Mouse (Mus musculus) hindbrain, embryonic 12.5 days (tissue): ENCODE data around the gene 1700008O03Rik. TPM values are rescaled to one million over a fixed set of nuclear protein-coding genes. Genes with fewer than 3 reads are reported as not detected.
A peak's percentile ranks its signal among the peaks of the same experiment; 100 is the strongest.

Experiments
- ATAC-seq: fragments of 200-750 bp; cut with Nextera tagmentation; 2 replicates; pipeline ENCODE4 v1.8.0; 2017; ENCODE audit warnings: moderate TSS enrichment; ENCODE audit not compliant: low FRiP score
- H3K27ac ChIP-seq: fragments of 300-500 bp; sonication (generic); 2 replicates; pipeline ENCODE4 v1.5.1; 2016; ENCODE audit warnings: mild to moderate bottlenecking
- H3K27me3 ChIP-seq: fragments of 300-500 bp; sonication (generic); 2 replicates; pipeline ENCODE4 v1.6.1; 2016; ENCODE audit warnings: mild to moderate bottlenecking
- H3K36me3 ChIP-seq: fragments of 300-500 bp; sonication (generic); 2 replicates; pipeline ENCODE4 v1.6.1; 2016; ENCODE audit warnings: mild to moderate bottlenecking
- H3K4me1 ChIP-seq: fragments of 300-500 bp; sonication (generic); 2 replicates; pipeline ENCODE4 v1.6.1; 2016
- H3K4me2 ChIP-seq: fragments of 300-500 bp; sonication (generic); replicated peaks from 2 replicates; pipeline ENCODE4 v1.6.1; 2016; ENCODE audit warnings: mild to moderate bottlenecking
- H3K4me3 ChIP-seq: fragments of 300-500 bp; sonication (generic); 2 replicates; pipeline ENCODE4 v1.5.1; 2016; ENCODE audit warnings: mild to moderate bottlenecking
- H3K9ac ChIP-seq: fragments of 300-500 bp; sonication (generic); 2 replicates; pipeline ENCODE4 v1.6.1; 2016; ENCODE audit warnings: mild to moderate bottlenecking, moderate library complexity
- H3K9me3 ChIP-seq: fragments of 300-500 bp; sonication (generic); replicated peaks from 2 replicates; pipeline ENCODE4 v1.6.1; 2016; ENCODE audit warnings: mild to moderate bottlenecking
- WGBS: fragments of 180-500 bp; shearing (Covaris S2); methylation state at CpG from one replicate; pipeline ENCODE4 v1.1.7; 2016; 5-methylcytosine and 5-hydroxymethylcytosine counted together
- polyA plus RNA-seq: library from polyadenylated mRNA; unstranded; fragments of >200 nt; fragmentation: Nextera tagmentation; extraction: Ambion mirVana; gene quantifications from 2 replicates; pipeline ENCODE4 v1.2.1, GENCODE M21; 2016

Gene 1700008O03Rik
- polyA plus RNA-seq, 1 experiment from 2014 or later: 1.1 TPM

- Histone ChIP-seq H3K4me1 (peaks cover 4% of the 10 kb centered on the region; the same call in 1 of the 2 replicates), H3K27ac (peak overlapping the region; percentile 84), H3K9me3 (no peaks in the 10 kb centered on the region), H3K27me3 (peaks cover 19% of the 10 kb centered on the region), H3K36me3 (no peaks in the 10 kb centered on the region), H3K4me2 (peak overlapping the region; percentile 63), H3K9ac (no peak overlapping the region), H3K4me3 (peak overlapping the region; percentile 35)
- ATAC-seq: peak; percentile 98
- 1% methylated on average over 27 of the region's 27 CpGs for WGBS
These were observed 19.9 kb upstream of the 1700008O03Rik start for GRCm38 (mm10) chr7:44405346-44406014.

DNA sequence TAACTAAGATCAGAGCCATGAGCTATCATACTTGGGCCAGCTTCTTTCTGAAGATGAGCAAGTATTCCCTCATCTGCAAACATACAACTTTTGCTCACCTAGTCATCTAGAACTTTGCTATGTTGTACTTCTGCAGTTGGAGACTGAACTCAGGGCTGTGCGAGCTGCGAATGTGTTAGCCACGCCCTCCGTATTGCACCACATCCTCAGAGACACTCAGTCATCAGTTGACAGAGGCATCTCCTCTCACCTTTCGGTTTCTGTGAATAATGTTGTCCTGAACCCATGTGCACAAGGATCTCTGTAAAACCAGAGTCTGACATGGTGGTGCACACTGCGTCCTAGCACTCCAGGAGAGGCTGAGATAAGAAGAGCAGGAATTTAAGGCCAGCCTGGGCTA is 16.1 kb upstream of the 1700008O03Rik start:
- H3K4me2 ChIP-seq: no peak overlapping the region
- no peaks in the 10 kb centered on the region for H3K9me3 ChIP-seq
- no peaks in the 10 kb centered on the region for H3K36me3 ChIP-seq
- H3K27ac ChIP-seq: no peak overlapping the region
- peaks cover 4% of the 10 kb centered on the region; the same call in 1 of the 2 replicates for H3K4me1 ChIP-seq
- 84% methylated on average over 6 of the region's 6 CpGs for WGBS
- no peak for ATAC-seq
- no peak overlapping the region for H3K9ac ChIP-seq
- peaks cover 19% of the 10 kb centered on the region for H3K27me3 ChIP-seq
- H3K4me3 ChIP-seq: no peak overlapping the region

DNA sequence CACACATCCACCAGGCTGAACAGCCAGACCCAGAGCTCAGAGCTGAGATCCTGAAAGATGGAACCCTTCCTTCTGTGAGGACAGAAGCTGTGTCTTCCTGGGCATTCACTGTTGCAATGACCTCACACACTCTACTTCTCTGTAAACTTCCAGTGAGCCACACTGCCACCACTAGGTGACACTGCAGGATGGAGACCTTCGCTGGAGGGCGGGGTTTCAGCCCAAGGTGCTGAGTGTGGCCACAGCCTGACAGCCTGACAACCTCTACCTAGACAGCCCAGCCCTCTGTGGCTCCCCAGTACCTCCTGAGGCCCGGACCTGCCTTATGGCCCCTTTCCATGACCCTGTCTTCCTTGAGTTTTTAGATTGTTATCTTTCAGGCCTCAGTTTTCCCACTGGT is 12.9 kb upstream of the 1700008O03Rik start:
- H3K9ac ChIP-seq: no peak overlapping the region
- peak; percentile 82 for ATAC-seq

DNA sequence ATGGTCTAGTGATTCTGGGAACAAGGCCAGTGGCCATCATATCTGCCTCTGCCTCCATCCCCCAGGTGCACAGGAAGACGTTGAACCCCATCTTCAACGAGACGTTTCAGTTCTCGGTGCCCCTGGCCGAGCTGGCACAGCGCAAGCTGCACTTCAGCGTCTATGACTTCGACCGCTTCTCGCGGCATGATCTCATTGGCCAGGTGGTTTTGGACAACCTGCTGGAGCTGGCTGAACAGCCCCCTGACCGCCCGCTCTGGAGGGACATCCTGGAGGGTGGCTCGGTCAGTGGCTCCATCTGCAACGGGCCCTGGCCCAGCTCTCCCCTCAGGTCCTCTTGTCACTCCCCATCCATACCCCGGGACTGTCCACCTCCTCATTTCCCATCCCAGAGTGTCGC is 7.7 kb upstream of the 1700008O03Rik start:
- Histone ChIP-seq H3K4me3 (no peak overlapping the region), H3K36me3 (no peaks in the 10 kb centered on the region), H3K4me1 (no peaks in the 10 kb centered on the region), H3K9ac (no peak overlapping the region), H3K27me3 (peaks cover 5% of the 10 kb centered on the region; the same call in 1 of the 2 replicates), H3K9me3 (no peaks in the 10 kb centered on the region), H3K4me2 (no peak overlapping the region), H3K27ac (no peak overlapping the region)
- no peak for ATAC-seq
- 91% methylated on average over 17 of the region's 17 CpGs for WGBS

More for the DNA sequence above, 12.9 kb upstream of the 1700008O03Rik start:
- Histone ChIP-seq H3K36me3 (no peaks in the 10 kb centered on the region), H3K9me3 (no peaks in the 10 kb centered on the region), H3K4me1 (no peaks in the 10 kb centered on the region), H3K27me3 (peaks cover 14% of the 10 kb centered on the region), H3K4me2 (no peak overlapping the region), H3K4me3 (no peak overlapping the region), H3K27ac (no peak overlapping the region)
- WGBS: 11% methylated on average over 3 of the region's 3 CpGs

DNA sequence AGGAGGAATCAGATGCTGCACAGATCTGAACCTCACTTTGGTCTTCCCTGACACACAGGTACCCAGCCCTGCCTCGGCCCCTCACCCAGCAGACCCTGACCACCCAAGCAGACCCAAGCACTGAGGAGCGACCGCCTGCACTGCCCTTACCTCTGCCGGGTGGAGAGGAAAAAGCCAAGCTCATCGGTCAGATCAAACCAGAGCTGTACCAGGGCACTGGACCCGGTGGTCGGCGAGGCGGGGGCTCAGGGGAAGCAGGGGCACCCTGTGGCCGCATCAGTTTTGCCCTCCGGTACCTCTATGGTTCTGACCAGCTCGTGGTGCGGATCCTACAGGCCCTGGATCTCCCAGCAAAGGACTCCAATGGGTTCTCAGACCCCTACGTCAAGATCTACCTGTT is 6.7 kb upstream of the 1700008O03Rik start:
- Histone ChIP-seq H3K4me3 (no peak overlapping the region), H3K4me1 (no peaks in the 10 kb centered on the region), H3K4me2 (no peak overlapping the region), H3K36me3 (no peaks in the 10 kb centered on the region), H3K27ac (no peak overlapping the region), H3K9me3 (no peaks in the 10 kb centered on the region), H3K27me3 (peaks cover 5% of the 10 kb centered on the region; the same call in 1 of the 2 replicates), H3K9ac (no peak overlapping the region)
- no peak for ATAC-seq
- WGBS: 92% methylated on average over 14 of the region's 14 CpGs

GRCm38 (mm10) chr7:44391831-44392230 is 6.2 kb upstream of the 1700008O03Rik start:
- 84% methylated on average over 4 of the region's 4 CpGs for WGBS
- H3K27me3 ChIP-seq: peaks cover 2% of the 10 kb centered on the region; the same call in 1 of the 2 replicates
- no peaks in the 10 kb centered on the region for H3K36me3 ChIP-seq
- ATAC-seq: no peak
- no peaks in the 10 kb centered on the region for H3K4me1 ChIP-seq
- H3K4me3 ChIP-seq: no peak overlapping the region
- H3K9me3 ChIP-seq: no peaks in the 10 kb centered on the region
- H3K9ac ChIP-seq: no peak overlapping the region
- H3K4me2 ChIP-seq: no peak overlapping the region
- H3K27ac ChIP-seq: no peak overlapping the region

DNA sequence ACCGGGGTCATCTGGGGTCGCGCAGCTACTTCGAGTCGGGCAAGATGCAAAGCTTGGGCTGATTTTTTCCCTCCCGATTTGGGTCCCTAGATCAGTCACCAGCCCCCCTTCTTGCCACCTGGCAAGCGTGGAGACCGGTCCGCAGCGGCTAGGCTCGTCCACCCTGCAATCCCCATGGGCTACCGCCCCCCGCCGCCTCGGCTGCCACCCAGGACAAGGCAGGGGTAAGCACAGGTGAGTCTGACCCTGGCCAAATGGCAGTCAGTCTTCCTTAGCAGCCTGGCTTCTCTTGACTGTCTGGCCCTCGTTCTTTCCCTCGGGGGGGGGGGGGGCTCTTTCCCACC is 932 bp downstream of the 1700008O03Rik start:
- H3K9me3 ChIP-seq: no peaks in the 10 kb centered on the region
- peaks cover 11% of the 10 kb centered on the region for H3K27me3 ChIP-seq
- H3K36me3 ChIP-seq: no peaks in the 10 kb centered on the region
- WGBS: 1% methylated on average over 16 of the region's 17 CpGs
- H3K4me1 ChIP-seq: peaks cover 9% of the 10 kb centered on the region; the same call in 1 of the 2 replicates
- H3K27ac ChIP-seq: no peak overlapping the region
- H3K4me3 ChIP-seq: peak overlapping the region; percentile 47
- peak overlapping the region; percentile 69 for H3K9ac ChIP-seq
- peak; percentile 67 for ATAC-seq
- H3K4me2 ChIP-seq: peak overlapping the region; percentile 97

DNA sequence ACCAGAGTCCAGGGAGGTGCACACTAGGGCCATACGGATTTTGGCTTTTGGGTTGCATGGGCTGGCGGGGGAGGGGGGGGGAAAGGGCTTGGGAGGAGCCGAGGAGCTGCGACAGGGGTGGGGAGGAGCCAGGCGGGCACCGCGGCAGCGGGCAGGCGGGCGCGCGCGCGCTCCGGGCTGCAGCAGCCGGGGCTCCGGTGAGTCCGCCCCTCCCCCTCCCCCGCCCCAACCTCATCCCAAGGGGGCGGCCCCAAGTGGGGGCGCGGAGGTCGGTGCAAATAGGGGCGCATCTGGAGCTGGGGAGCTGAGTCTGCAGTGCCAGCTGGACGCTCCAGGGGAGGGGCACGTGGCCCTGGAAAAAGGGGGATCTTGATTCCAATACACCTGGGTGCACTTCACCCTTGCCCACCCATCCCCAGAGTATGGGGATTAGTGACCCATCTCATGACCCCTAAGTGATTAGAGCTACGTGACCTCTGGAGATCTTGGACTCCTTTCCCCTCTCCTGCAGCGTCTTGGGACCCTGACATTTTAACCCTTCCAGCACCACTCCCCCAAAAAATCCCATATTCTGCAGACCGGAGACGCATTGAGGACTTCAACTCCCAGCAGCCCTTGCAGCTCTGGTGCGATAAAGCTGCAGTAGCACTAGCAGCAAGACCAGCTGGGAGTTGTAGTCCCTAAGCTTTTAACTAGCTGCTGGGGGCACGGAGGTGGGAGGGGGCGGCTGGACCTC is 1.5 kb downstream of the 1700008O03Rik start, which contains the start of gene Syt3:
TSS of gene Syt3 (plus strand) at position 123 of the 736 bp plus-strand sequence.
- Histone ChIP-seq H3K9ac (peak within 1 kb of the TSS; percentile 69), H3K27me3 (peaks cover 11% of the 10 kb centered on the region), H3K4me2 (peak within 1 kb of the TSS; percentile 97), H3K27ac (peak within 1 kb of the TSS; percentile 64; the same call in 1 of the 2 replicates), H3K9me3 (no peaks in the 10 kb centered on the region), H3K36me3 (no peaks in the 10 kb centered on the region), H3K4me3 (peak within 1 kb of the TSS; percentile 47), H3K4me1 (peaks cover 9% of the 10 kb centered on the region; the same call in 1 of the 2 replicates)
- WGBS: under 1% methylated on average over 26 of the region's 33 CpGs
- ATAC-seq: peak; percentile 88

GRCm38 (mm10) chr7:44382541-44382940 is 3.1 kb downstream of the 1700008O03Rik start:
- Histone ChIP-seq H3K9me3 (no peaks in the 10 kb centered on the region), H3K36me3 (no peaks in the 10 kb centered on the region), H3K27ac (peak overlapping the region; percentile 64; the same call in 1 of the 2 replicates), H3K4me2 (no peak overlapping the region), H3K4me1 (peaks cover 11% of the 10 kb centered on the region; the same call in 1 of the 2 replicates), H3K4me3 (no peak overlapping the region), H3K27me3 (peaks cover 17% of the 10 kb centered on the region), H3K9ac (no peak overlapping the region)
- peak; percentile 15; the same call in 1 of the 2 replicates for ATAC-seq
- WGBS: 69% methylated on average over 12 of the region's 12 CpGs

DNA sequence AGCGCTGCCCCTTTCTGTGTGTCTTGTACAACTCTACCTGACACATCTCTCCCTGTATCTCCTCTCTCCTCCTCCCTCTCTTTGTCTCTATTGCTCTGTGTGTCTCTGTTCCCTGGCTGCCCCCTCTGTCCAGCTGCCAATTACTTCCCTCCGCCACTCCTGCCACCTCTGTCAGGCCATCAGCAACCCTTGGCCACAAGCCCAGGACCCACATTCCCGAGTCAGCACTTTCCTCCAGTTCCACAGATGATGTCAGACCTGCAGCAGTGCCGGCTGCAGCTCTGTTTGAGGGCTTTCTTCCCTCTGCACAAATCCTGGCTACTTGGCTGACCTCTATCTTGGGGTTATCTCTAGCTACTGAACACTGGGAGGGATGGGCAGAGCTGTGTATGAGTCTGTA is 7.3 kb downstream of the 1700008O03Rik start:
- no peak overlapping the region for H3K27ac ChIP-seq
- peaks cover 14% of the 10 kb centered on the region for H3K4me1 ChIP-seq
- H3K9ac ChIP-seq: no peak overlapping the region
- H3K27me3 ChIP-seq: peaks cover 6% of the 10 kb centered on the region; the same call in 1 of the 2 replicates
- no peaks in the 10 kb centered on the region for H3K9me3 ChIP-seq
- no peaks in the 10 kb centered on the region for H3K36me3 ChIP-seq
- no peak overlapping the region for H3K4me3 ChIP-seq
- no peak overlapping the region for H3K4me2 ChIP-seq
- WGBS: 52% methylated on average over 4 of the region's 4 CpGs
- no peak for ATAC-seq

GRCm38 (mm10) chr7:44375793-44376192 is 9.8 kb downstream of the 1700008O03Rik start:
- H3K36me3 ChIP-seq: no peaks in the 10 kb centered on the region
- no peaks in the 10 kb centered on the region for H3K9me3 ChIP-seq
- peaks cover 16% of the 10 kb centered on the region for H3K4me1 ChIP-seq
- no peak overlapping the region for H3K4me2 ChIP-seq
- ATAC-seq: no peak
- no peak overlapping the region for H3K4me3 ChIP-seq
- no peak overlapping the region for H3K9ac ChIP-seq
- 60% methylated on average over 3 of the region's 3 CpGs for WGBS
- H3K27me3 ChIP-seq: peaks cover 6% of the 10 kb centered on the region; the same call in 1 of the 2 replicates
- H3K27ac ChIP-seq: no peak overlapping the region

DNA sequence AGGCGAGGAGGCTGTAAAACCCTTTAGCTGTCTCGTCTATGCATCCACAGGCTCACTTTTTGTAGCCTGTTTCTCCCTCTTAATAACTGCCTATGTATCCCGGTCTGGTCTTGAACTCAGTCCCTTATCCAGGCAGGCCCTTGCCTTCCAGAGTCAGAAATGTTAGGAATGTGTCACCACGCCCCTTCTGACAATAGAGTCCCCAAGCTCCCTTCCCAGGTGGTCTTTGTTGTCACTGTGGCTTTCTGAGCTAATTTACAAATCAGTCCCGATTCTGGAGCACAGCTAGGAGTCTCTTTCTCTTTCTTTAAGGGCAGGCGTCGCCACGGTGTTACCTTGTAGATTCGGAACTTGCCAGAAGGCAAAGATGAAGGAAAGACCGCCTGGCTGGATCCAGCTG is 10.4 kb downstream of the 1700008O03Rik start:
- peak overlapping the region; percentile 78 for H3K4me2 ChIP-seq
- no peak for ATAC-seq
- whole genome bisulfite sequencing: 3% methylated on average over 10 of the region's 10 CpGs

More for the DNA sequence above, 10.4 kb downstream of the 1700008O03Rik start:
- peaks cover 6% of the 10 kb centered on the region; the same call in 1 of the 2 replicates for H3K27me3 ChIP-seq
- peak overlapping the region; percentile 76; the same call in 1 of the 2 replicates for H3K27ac ChIP-seq
- peak overlapping the region; percentile 59; the same call in 1 of the 2 replicates for H3K4me3 ChIP-seq
- peaks cover 16% of the 10 kb centered on the region for H3K4me1 ChIP-seq
- peak overlapping the region; percentile 71 for H3K9ac ChIP-seq
- H3K9me3 ChIP-seq: no peaks in the 10 kb centered on the region
- H3K36me3 ChIP-seq: no peaks in the 10 kb centered on the region
